Mouse (Mus musculus): ENCODE results near the gene Mrpl47. TPM values are rescaled to one million over a fixed set of nuclear protein-coding genes. Genes with fewer than 3 reads are reported as not detected.
"Not testable (repeated sequence)": the region's sequence is repeated elsewhere in the genome, so short reads cannot be mapped to it uniquely, and the experiment has no call there.

The Mrpl47 gene
- polyA plus RNA-seq, 1 experiment from 2014 or later: 42.1 TPM

GRCm38 (mm10) chr3:32713711-32714110 is 23.7 kb downstream of the Mrpl47 start:
- Histone ChIP-seq H3K4me3 (ENCODE audit: low read depth, low read length) (no peak overlapping the region), H3K9ac (ENCODE audit: low read length) (no peak overlapping the region), H3K4me1 (ENCODE audit: control insufficient read depth, insufficient read depth, low read length) (peaks cover 8% of the 10 kb centered on the region; the same call in 1 of the 2 replicates), H3K4me2 (ENCODE audit: low read length) (no peak overlapping the region), H3K27ac (ENCODE audit: low read depth, low read length) (no peak overlapping the region), H3K27me3 (replicated peaks; ENCODE audit: control insufficient read depth, insufficient read depth, low read length) (no peaks in the 10 kb centered on the region), H3K36me3 (ENCODE audit: control insufficient read depth, insufficient read depth, low read length) (peaks cover 68% of the 10 kb centered on the region), H3K9me3 (replicated peaks; ENCODE audit: control insufficient read depth, low read length) (no peaks in the 10 kb centered on the region)
- DNase-seq (ENCODE audit: low spot score): no peak
- ATAC-seq: no peak
- 93% methylated on average over 3 of the region's 3 CpGs for WGBS

GRCm38 (mm10) chr3:32709388-32709787 is 28.0 kb downstream of the Mrpl47 start:
- H3K36me3 ChIP-seq (ENCODE audit: control insufficient read depth, insufficient read depth, low read length): peaks cover 27% of the 10 kb centered on the region
- WGBS: 12% methylated on average over 9 of the region's 9 CpGs
- peak overlapping the region; percentile 63 for H3K4me2 ChIP-seq (ENCODE audit: low read length)
- DNase-seq (ENCODE audit: low spot score): no peak
- no peak for ATAC-seq
- H3K4me1 ChIP-seq (ENCODE audit: control insufficient read depth, insufficient read depth, low read length): peaks cover 8% of the 10 kb centered on the region; the same call in 1 of the 2 replicates
- H3K9ac ChIP-seq (ENCODE audit: low read length): peak overlapping the region; percentile 87
- no peaks in the 10 kb centered on the region for H3K9me3 ChIP-seq (replicated peaks; ENCODE audit: control insufficient read depth, low read length)
- H3K27me3 ChIP-seq (replicated peaks; ENCODE audit: control insufficient read depth, insufficient read depth, low read length): no peaks in the 10 kb centered on the region
- H3K27ac ChIP-seq (ENCODE audit: low read depth, low read length): peak overlapping the region; percentile 78; the same call in 1 of the 2 replicates
- H3K4me3 ChIP-seq (ENCODE audit: low read depth, low read length): peak overlapping the region; percentile 74

- Histone ChIP-seq H3K36me3 (ENCODE audit: control insufficient read depth, insufficient read depth, low read length) (peaks cover 20% of the 10 kb centered on the region), H3K27ac (ENCODE audit: low read depth, low read length) (peak overlapping the region; percentile 78), H3K4me2 (ENCODE audit: low read length) (peak overlapping the region; percentile 63), H3K4me1 (ENCODE audit: control insufficient read depth, insufficient read depth, low read length) (peaks cover 8% of the 10 kb centered on the region; the same call in 1 of the 2 replicates), H3K9ac (ENCODE audit: low read length) (peak overlapping the region; percentile 87), H3K9me3 (replicated peaks; ENCODE audit: control insufficient read depth, low read length) (no peaks in the 10 kb centered on the region), H3K27me3 (replicated peaks; ENCODE audit: control insufficient read depth, insufficient read depth, low read length) (no peaks in the 10 kb centered on the region), H3K4me3 (ENCODE audit: low read depth, low read length) (peak overlapping the region; percentile 74)
- ATAC-seq (peak; percentile 99), DNase-seq (ENCODE audit: low spot score) (peak; percentile 99)
- under 1% methylated on average over 79 of the region's 90 CpGs for WGBS
These were observed 28.8 kb downstream of the Mrpl47 start for GRCm38 (mm10) chr3:32708368-32709231.

- ATAC-seq: no peak
- 0% methylated on average over 4 of the region's 4 CpGs for WGBS
- Histone ChIP-seq H3K9ac (ENCODE audit: low read length) (no peak overlapping the region), H3K4me2 (ENCODE audit: low read length) (peak overlapping the region; percentile 38), H3K9me3 (replicated peaks; ENCODE audit: control insufficient read depth, low read length) (no peaks in the 10 kb centered on the region), H3K4me3 (ENCODE audit: low read depth, low read length) (peak overlapping the region; percentile 74), H3K36me3 (ENCODE audit: control insufficient read depth, insufficient read depth, low read length) (peaks cover 14% of the 10 kb centered on the region), H3K27ac (ENCODE audit: low read depth, low read length) (no peak overlapping the region), H3K4me1 (ENCODE audit: control insufficient read depth, insufficient read depth, low read length) (peaks cover 8% of the 10 kb centered on the region; the same call in 1 of the 2 replicates), H3K27me3 (replicated peaks; ENCODE audit: control insufficient read depth, insufficient read depth, low read length) (no peaks in the 10 kb centered on the region)
- no peak for DNase-seq (ENCODE audit: low spot score)
These were observed 29.4 kb downstream of the Mrpl47 start for GRCm38 (mm10) chr3:32708052-32708367.

GRCm38 (mm10) chr3:32705647-32706348 is 31.6 kb downstream of the Mrpl47 start, which contains the start of gene Actl6a:
Gene Actl6a, plus strand, starts transcription at chr3:32706298.
- not testable (repeated sequence) for H3K9me3 ChIP-seq (replicated peaks; ENCODE audit: control insufficient read depth, low read length); H3K4me2 ChIP-seq (ENCODE audit: low read length); H3K36me3 ChIP-seq (ENCODE audit: control insufficient read depth, insufficient read depth, low read length); DNase-seq (ENCODE audit: low spot score); H3K9ac ChIP-seq (ENCODE audit: low read length); H3K27ac ChIP-seq (ENCODE audit: low read depth, low read length); H3K4me1 ChIP-seq (ENCODE audit: control insufficient read depth, insufficient read depth, low read length); ATAC-seq; H3K4me3 ChIP-seq (ENCODE audit: low read depth, low read length); H3K27me3 ChIP-seq (replicated peaks; ENCODE audit: control insufficient read depth, insufficient read depth, low read length)
- WGBS: 80% methylated on average over 9 of the region's 9 CpGs

GRCm38 (mm10) chr3:32704632-32705031 is 32.8 kb downstream of the Mrpl47 start:
- not testable (repeated sequence) for ATAC-seq; H3K4me2 ChIP-seq (ENCODE audit: low read length); H3K9me3 ChIP-seq (replicated peaks; ENCODE audit: control insufficient read depth, low read length); H3K36me3 ChIP-seq (ENCODE audit: control insufficient read depth, insufficient read depth, low read length); H3K4me1 ChIP-seq (ENCODE audit: control insufficient read depth, insufficient read depth, low read length); H3K27me3 ChIP-seq (replicated peaks; ENCODE audit: control insufficient read depth, insufficient read depth, low read length); H3K4me3 ChIP-seq (ENCODE audit: low read depth, low read length); H3K27ac ChIP-seq (ENCODE audit: low read depth, low read length); DNase-seq (ENCODE audit: low spot score); H3K9ac ChIP-seq (ENCODE audit: low read length)
- 95% methylated on average over 10 of the region's 10 CpGs for WGBS

GRCm38 (mm10) chr3:32704021-32704420 is 33.4 kb downstream of the Mrpl47 start:
- 90% methylated on average over 6 of the region's 6 CpGs for WGBS
- DNase-seq (ENCODE audit: low spot score); H3K4me3 ChIP-seq (ENCODE audit: low read depth, low read length); ATAC-seq; H3K36me3 ChIP-seq (ENCODE audit: control insufficient read depth, insufficient read depth, low read length); H3K4me1 ChIP-seq (ENCODE audit: control insufficient read depth, insufficient read depth, low read length); H3K27ac ChIP-seq (ENCODE audit: low read depth, low read length); H3K4me2 ChIP-seq (ENCODE audit: low read length); H3K27me3 ChIP-seq (replicated peaks; ENCODE audit: control insufficient read depth, insufficient read depth, low read length); H3K9me3 ChIP-seq (replicated peaks; ENCODE audit: control insufficient read depth, low read length); H3K9ac ChIP-seq (ENCODE audit: low read length): not testable (repeated sequence)

GRCm38 (mm10) chr3:32698228-32698863 is 39.1 kb downstream of the Mrpl47 start:
- Histone ChIP-seq H3K36me3 (ENCODE audit: control insufficient read depth, insufficient read depth, low read length) (no peaks in the 10 kb centered on the region), H3K4me3 (ENCODE audit: low read depth, low read length) (no peak overlapping the region), H3K9ac (ENCODE audit: low read length) (no peak overlapping the region), H3K4me1 (ENCODE audit: control insufficient read depth, insufficient read depth, low read length) (no peaks in the 10 kb centered on the region), H3K27ac (ENCODE audit: low read depth, low read length) (no peak overlapping the region), H3K27me3 (replicated peaks; ENCODE audit: control insufficient read depth, insufficient read depth, low read length) (no peaks in the 10 kb centered on the region), H3K9me3 (replicated peaks; ENCODE audit: control insufficient read depth, low read length) (no peaks in the 10 kb centered on the region), H3K4me2 (ENCODE audit: low read length) (no peak overlapping the region)
- WGBS: 31% methylated on average over 7 of the region's 7 CpGs
- DNase-seq (ENCODE audit: low spot score): peak; percentile 90
- ATAC-seq: peak; percentile 77
